Mouse (Mus musculus): ENCODE data around the gene Tap2. TPM values are rescaled to one million over a fixed set of nuclear protein-coding genes. Genes with fewer than 3 reads are reported as not detected.

Tap2 gene
- polyA plus RNA-seq, 1 experiment from 2014 or later = 1.9 TPM

DNA sequence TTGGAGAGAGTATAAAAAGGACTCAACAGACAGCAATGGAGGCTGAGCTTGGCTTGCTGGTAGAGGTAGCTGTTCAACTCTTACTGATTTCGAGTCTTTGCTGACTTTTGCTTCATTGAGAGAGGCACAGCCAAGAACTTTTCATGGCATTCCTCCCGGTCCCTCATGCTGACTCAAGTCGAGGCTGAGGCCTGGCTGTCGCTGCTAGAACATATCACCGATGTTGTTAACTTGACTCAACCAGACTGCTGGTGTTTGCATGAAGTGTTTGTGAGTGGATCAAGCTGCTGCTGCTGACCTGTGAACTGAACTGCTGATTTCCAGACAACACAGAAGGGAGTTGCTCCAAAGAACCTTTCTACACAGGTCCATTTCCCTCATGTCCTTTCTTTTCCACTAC, 33.4 kb downstream of the Tap2 start:
- H3K4me2 ChIP-seq = no peak overlapping the region
- WGBS = 87% methylated on average over 5 of the region's 5 CpGs
- H3K4me1 ChIP-seq = no peaks in the 10 kb centered on the region
- no peak overlapping the region for H3K4me3 ChIP-seq (replicated peaks)
- H3K36me3 ChIP-seq = no peaks in the 10 kb centered on the region
- no peak overlapping the region for H3K9ac ChIP-seq (replicated peaks)
- H3K9me3 ChIP-seq (replicated peaks) = no peaks in the 10 kb centered on the region; the same call in 1 of the 2 replicates
- H3K27me3 ChIP-seq (replicated peaks) = no peaks in the 10 kb centered on the region
- H3K27ac ChIP-seq (replicated peaks) = no peak overlapping the region
- no peak for ATAC-seq (ENCODE audit: low FRiP score)

DNA sequence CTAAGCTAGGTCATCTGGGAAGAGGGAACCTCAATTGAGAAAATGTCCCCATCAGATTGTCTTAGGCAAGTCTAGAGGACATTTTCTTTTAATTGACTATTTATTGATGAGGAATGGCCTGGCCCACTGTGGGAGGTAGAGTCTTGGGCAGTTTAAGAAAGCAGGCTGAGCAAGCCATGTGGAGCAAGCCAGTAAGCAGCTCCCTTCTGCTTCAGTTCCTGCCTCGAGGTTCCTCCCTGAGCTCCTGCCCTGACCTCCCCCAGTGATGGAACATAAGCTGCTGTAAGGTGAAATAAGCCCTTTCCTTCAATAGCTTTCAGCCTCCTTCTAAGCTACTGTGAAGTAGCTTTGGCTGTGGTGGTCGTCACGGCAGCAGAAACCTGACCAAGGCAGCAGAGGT, 34.4 kb downstream of the Tap2 start:
- Histone ChIP-seq H3K27me3 (replicated peaks) (no peaks in the 10 kb centered on the region), H3K27ac (replicated peaks) (no peak overlapping the region), H3K9me3 (replicated peaks) (no peaks in the 10 kb centered on the region; the same call in 1 of the 2 replicates), H3K4me1 (no peaks in the 10 kb centered on the region), H3K4me3 (replicated peaks) (no peak overlapping the region), H3K36me3 (no peaks in the 10 kb centered on the region), H3K4me2 (no peak overlapping the region), H3K9ac (replicated peaks) (no peak overlapping the region)
- 82% methylated on average over 3 of the region's 3 CpGs for WGBS
- no peak for ATAC-seq (ENCODE audit: low FRiP score)

DNA sequence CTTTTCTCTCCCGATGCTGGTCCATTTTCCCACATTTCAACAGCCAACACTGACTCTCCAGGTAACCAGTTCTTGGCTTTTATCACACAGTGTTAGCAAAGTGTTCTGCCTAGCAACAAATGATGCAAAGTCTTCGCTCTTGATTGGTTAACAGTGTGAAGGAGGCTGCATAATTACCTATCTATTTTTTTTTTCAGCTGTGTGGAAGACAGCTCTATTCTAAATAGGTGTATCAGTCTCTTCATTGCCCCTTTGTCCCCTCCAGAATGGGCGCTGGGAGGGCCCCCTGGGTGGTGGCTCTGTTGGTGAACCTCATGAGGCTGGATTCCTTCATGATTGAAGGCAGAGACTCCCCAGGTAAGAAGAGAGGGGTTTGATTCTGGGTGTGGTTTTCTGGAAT, 35.4 kb downstream of the Tap2 start, which contains the start of gene H2-Ob:
H2-Ob (plus strand) TSS at position 198 of the 400 bp plus-strand sequence.
- Histone ChIP-seq H3K9me3 (replicated peaks) (no peaks in the 10 kb centered on the region; the same call in 1 of the 2 replicates), H3K4me3 (replicated peaks) (no peak within 1 kb of the TSS), H3K36me3 (no peaks in the 10 kb centered on the region), H3K27me3 (replicated peaks) (no peaks in the 10 kb centered on the region), H3K4me1 (no peaks in the 10 kb centered on the region), H3K9ac (replicated peaks) (no peak within 1 kb of the TSS), H3K27ac (replicated peaks) (no peak within 1 kb of the TSS), H3K4me2 (no peak within 1 kb of the TSS)
- ATAC-seq (ENCODE audit: low FRiP score) = no peak
- WGBS = 73% methylated on average over 3 of the region's 3 CpGs

DNA sequence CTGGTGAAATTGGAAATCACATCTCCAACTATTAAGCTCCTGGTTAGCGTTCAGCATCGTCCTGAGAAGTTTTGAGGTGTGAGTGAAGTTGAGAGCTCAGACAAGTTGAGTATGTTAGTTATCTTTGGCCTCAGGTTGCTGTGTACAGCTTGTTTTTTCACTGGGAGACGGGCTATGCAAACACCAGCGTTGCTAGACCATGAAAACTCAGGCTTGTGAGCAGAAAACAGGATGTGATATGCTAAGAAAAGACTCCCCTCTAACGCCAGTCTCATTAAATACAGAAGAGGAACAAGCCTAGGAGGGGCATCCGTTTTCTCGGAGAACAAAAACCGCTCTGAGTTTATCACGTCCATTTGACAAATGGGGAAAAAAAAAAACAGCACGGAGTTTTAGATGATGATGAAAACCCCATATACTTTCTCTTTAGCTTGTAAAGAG, 36.3 kb downstream of the Tap2 start:
- Histone ChIP-seq H3K27me3 (replicated peaks) (no peaks in the 10 kb centered on the region), H3K36me3 (no peaks in the 10 kb centered on the region), H3K9me3 (replicated peaks) (no peaks in the 10 kb centered on the region; the same call in 1 of the 2 replicates), H3K4me3 (replicated peaks) (no peak overlapping the region), H3K9ac (replicated peaks) (no peak overlapping the region), H3K27ac (replicated peaks) (no peak overlapping the region), H3K4me1 (no peaks in the 10 kb centered on the region), H3K4me2 (no peak overlapping the region)
- ATAC-seq (ENCODE audit: low FRiP score) = no peak
- WGBS = 69% methylated on average over 10 of the region's 10 CpGs

DNA sequence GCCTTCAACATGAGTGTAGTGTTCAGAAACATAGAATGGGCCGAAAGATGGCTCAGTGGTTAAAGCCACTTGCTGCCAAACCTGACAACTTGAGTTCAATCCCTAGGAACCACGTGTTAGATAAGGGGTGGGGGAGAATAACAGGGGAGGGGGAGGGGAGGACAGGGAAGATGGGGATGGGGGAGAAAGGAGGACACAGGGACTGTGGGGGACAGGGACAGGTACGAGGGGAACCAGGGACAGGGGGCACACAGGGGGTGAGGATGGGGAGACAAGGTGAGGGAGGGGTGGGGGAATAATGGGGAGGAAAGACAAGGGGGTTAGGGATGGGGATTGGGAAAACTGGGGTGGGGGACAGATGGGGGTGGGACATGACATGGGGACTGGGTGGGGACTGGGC, 37.0 kb downstream of the Tap2 start:
- no peaks in the 10 kb centered on the region for H3K4me1 ChIP-seq
- H3K27ac ChIP-seq (replicated peaks) = no peak overlapping the region
- no peaks in the 10 kb centered on the region for H3K27me3 ChIP-seq (replicated peaks)
- no peak overlapping the region for H3K4me3 ChIP-seq (replicated peaks)
- H3K9me3 ChIP-seq (replicated peaks) = no peaks in the 10 kb centered on the region; the same call in 1 of the 2 replicates
- no peak overlapping the region for H3K9ac ChIP-seq (replicated peaks)
- no peak for ATAC-seq (ENCODE audit: low FRiP score)
- 73% methylated on average over 3 of the region's 3 CpGs for WGBS
- no peak overlapping the region for H3K4me2 ChIP-seq
- no peaks in the 10 kb centered on the region for H3K36me3 ChIP-seq

DNA sequence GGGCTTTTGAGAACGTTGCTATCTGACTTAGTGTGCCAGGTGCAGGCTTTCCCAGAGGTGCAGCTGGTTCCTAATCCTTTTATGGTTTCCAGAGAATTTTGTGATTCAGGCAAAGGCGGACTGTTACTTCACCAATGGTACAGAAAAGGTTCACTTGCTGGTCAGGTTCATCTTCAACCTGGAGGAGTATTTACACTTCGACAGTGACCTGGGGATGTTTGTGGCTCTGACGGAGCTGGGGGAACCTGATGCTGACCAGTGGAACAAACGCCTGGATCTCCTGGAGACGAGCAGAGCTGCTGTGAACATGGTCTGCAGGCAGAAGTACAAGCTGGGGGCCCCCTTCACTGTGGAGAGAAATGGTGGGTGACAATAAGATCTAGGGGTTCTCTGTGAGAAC, 37.6 kb downstream of the Tap2 start:
- no peak overlapping the region for H3K27ac ChIP-seq (replicated peaks)
- no peaks in the 10 kb centered on the region for H3K36me3 ChIP-seq
- WGBS = 84% methylated on average over 6 of the region's 6 CpGs
- no peaks in the 10 kb centered on the region; the same call in 1 of the 2 replicates for H3K9me3 ChIP-seq (replicated peaks)
- H3K4me1 ChIP-seq = no peaks in the 10 kb centered on the region
- H3K4me3 ChIP-seq (replicated peaks) = no peak overlapping the region
- ATAC-seq (ENCODE audit: low FRiP score) = no peak
- no peak overlapping the region for H3K9ac ChIP-seq (replicated peaks)
- H3K27me3 ChIP-seq (replicated peaks) = no peaks in the 10 kb centered on the region
- H3K4me2 ChIP-seq = no peak overlapping the region

DNA sequence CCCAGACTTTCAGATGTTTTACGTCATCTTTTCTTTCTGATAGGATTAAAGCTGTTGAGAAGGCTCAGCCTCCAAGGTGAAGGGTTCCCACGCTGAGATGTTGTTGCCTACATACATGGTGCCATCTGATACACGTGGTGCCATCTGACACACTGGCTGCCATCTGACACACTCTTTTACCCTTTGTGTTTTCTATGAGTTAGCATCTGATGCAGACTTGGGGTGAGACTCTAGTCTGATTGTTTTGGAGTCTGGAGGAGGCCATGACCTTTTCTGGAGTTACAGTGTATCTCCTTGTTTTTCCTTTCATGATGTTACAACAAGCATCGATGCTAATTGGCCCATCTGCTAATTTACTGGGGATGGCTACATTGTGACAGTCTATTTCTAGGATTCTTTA, 41.3 kb downstream of the Tap2 start:
- Histone ChIP-seq H3K9ac (replicated peaks) (no peak overlapping the region), H3K36me3 (no peaks in the 10 kb centered on the region), H3K4me3 (replicated peaks) (no peak overlapping the region), H3K27ac (replicated peaks) (no peak overlapping the region), H3K4me2 (no peak overlapping the region), H3K9me3 (replicated peaks) (no peaks in the 10 kb centered on the region; the same call in 1 of the 2 replicates), H3K27me3 (replicated peaks) (no peaks in the 10 kb centered on the region), H3K4me1 (no peaks in the 10 kb centered on the region)
- 80% methylated on average over 4 of the region's 4 CpGs for WGBS
- no peak for ATAC-seq (ENCODE audit: low FRiP score)

DNA sequence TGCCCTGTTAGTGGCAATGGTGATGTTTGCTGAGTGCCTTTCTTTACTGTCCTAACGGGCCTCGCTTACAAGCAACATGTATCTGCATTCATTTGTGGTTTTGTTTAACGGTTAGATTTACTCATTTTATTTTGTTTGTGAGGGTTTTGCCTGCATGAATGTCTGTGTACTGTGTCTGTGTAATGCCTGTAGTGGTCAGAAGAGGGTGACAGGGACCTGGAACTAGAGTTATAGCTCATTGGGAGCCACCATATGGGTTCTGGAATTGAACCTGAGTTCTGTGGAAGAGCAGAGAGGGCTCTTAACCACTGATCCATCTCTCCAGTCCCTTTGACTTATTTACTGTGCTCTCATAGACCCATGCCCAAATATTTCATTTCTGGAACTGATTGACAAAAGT, 43.7 kb downstream of the Tap2 start:
- H3K27me3 ChIP-seq (replicated peaks) = no peaks in the 10 kb centered on the region
- H3K36me3 ChIP-seq = no peaks in the 10 kb centered on the region
- no peak overlapping the region for H3K27ac ChIP-seq (replicated peaks)
- H3K9me3 ChIP-seq (replicated peaks) = no peaks in the 10 kb centered on the region; the same call in 1 of the 2 replicates
- no peak overlapping the region for H3K9ac ChIP-seq (replicated peaks)
- H3K4me1 ChIP-seq = no peaks in the 10 kb centered on the region
- 94% methylated on average over 3 of the region's 3 CpGs for WGBS
- no peak overlapping the region for H3K4me2 ChIP-seq
- H3K4me3 ChIP-seq (replicated peaks) = no peak overlapping the region
- no peak for ATAC-seq (ENCODE audit: low FRiP score)

DNA sequence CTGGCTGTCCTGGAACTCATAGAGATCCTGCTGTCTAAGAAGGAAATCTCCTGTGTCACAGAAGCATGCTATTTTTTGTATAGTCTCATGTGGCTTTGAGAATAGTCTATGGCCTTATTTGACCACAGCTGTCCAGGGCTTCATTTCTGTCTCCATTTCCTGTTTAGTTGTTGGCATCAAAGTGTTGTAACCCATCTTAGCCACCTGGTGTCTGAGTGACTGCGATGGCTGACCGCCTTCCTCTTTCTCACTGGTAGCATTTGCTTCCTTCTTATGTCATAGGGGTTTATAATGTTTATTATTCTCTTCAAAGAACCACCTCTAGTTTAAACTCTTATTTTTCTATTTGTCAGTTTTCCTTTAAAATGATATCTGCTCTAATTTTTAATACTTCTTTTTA, 45.4 kb downstream of the Tap2 start:
- Histone ChIP-seq H3K9ac (replicated peaks) (no peak overlapping the region), H3K4me1 (no peaks in the 10 kb centered on the region), H3K27me3 (replicated peaks) (no peaks in the 10 kb centered on the region), H3K27ac (replicated peaks) (no peak overlapping the region), H3K4me3 (replicated peaks) (no peak overlapping the region), H3K36me3 (no peaks in the 10 kb centered on the region), H3K4me2 (no peak overlapping the region), H3K9me3 (replicated peaks) (no peaks in the 10 kb centered on the region)
- 61% methylated on average over 2 of the region's 2 CpGs for WGBS
- ATAC-seq (ENCODE audit: low FRiP score) = no peak

DNA sequence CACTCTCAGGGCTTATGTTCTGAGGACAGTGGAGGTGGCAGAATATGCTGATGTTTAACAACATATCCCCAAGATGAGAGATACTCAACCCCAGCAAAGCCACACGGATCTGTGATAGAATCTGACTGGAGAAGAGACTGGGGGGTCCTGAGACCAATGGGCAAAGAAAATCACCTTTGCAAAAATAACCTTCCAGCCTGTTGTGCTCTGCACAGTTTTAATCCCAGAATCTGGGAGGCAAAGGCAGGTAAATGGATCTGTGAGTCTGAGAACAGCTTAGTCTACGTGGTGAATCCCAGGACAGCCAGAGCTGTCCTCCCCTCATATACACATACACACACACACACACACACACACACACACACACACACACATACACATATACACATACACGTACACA, 46.0 kb downstream of the Tap2 start:
- H3K4me1 ChIP-seq = no peaks in the 10 kb centered on the region
- no peaks in the 10 kb centered on the region for H3K36me3 ChIP-seq
- ATAC-seq (ENCODE audit: low FRiP score) = no peak
- H3K9ac ChIP-seq (replicated peaks) = no peak overlapping the region
- no peak overlapping the region for H3K27ac ChIP-seq (replicated peaks)
- H3K4me2 ChIP-seq = no peak overlapping the region
- 42% methylated on average over 3 of the region's 3 CpGs for WGBS
- H3K9me3 ChIP-seq (replicated peaks) = no peaks in the 10 kb centered on the region
- no peak overlapping the region for H3K4me3 ChIP-seq (replicated peaks)
- no peaks in the 10 kb centered on the region for H3K27me3 ChIP-seq (replicated peaks)

DNA sequence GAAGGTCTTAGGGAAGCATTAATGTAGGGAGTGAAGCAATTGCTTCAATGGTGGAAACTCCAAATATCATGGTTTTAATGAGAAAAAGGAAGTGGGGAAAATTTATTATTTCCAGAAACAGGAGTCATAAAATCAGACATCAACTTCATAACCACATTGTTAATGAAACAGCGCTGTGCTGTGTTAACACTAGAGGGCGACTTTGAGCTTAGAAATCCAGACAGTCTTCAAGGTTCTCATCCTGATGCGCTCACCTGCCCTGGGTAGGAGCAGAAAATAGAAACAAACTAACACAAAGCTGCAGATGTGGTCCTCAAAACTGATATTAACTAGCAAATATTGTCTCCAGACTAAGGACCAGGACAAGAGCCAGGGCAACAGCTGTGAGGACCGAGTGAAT, 46.6 kb downstream of the Tap2 start:
- ATAC-seq (ENCODE audit: low FRiP score) = no peak
- no peak overlapping the region for H3K4me2 ChIP-seq

DNA sequence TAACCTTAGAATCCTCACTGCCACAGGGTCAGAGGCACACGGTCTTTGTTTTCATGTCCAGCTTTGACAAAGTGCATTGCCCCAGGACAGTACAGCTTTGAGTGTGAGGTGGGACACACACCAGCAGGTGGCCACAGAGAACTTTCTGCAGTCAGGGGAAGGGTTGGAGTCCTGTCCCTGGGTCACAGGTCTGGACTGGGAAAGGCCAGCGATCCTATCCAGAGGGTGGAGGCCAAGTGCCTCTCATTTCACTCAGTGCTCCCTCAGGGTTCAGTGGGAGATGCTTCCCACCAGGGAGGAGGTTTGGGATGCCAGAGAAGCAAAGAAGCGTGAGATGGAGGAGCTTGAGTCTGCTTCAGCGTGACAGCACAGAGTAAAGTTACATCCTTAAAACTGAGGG, 48.3 kb downstream of the Tap2 start:
- Histone ChIP-seq H3K36me3 (no peaks in the 10 kb centered on the region), H3K4me2 (no peak overlapping the region), H3K27me3 (replicated peaks) (no peaks in the 10 kb centered on the region), H3K27ac (replicated peaks) (no peak overlapping the region), H3K9ac (replicated peaks) (no peak overlapping the region), H3K9me3 (replicated peaks) (no peaks in the 10 kb centered on the region), H3K4me1 (no peaks in the 10 kb centered on the region), H3K4me3 (replicated peaks) (no peak overlapping the region)
- 52% methylated on average over 4 of the region's 4 CpGs for WGBS
- ATAC-seq (ENCODE audit: low FRiP score) = no peak

More for the DNA sequence above, 46.6 kb downstream of the Tap2 start:
- H3K4me3 ChIP-seq (replicated peaks) = no peak overlapping the region
- no peak overlapping the region for H3K9ac ChIP-seq (replicated peaks)
- no peaks in the 10 kb centered on the region for H3K27me3 ChIP-seq (replicated peaks)
- H3K4me1 ChIP-seq = no peaks in the 10 kb centered on the region
- H3K36me3 ChIP-seq = no peaks in the 10 kb centered on the region
- 20% methylated on average over 4 of the region's 4 CpGs for WGBS
- H3K27ac ChIP-seq (replicated peaks) = no peak overlapping the region
- H3K9me3 ChIP-seq (replicated peaks) = no peaks in the 10 kb centered on the region

DNA sequence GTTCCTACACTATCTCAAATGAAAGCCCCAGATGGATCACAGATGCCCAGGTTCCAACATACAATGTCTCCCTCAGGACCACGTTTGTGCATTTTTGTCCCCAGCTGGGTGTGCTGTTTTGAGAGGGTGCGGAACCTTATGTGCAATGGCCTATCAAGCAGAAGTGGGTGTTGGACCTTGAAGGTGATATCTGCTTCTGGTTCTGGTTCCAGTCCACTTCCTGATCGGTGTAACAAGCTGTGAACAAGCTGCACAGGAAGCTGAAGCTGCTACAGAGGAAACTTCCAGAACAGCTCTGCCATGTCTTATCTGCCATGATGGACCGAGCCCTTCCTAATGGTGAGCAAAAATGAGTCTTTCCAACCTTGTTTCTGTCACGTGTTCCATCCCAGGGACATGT, 53.2 kb downstream of the Tap2 start:
- ATAC-seq (ENCODE audit: low FRiP score) = no peak

More for the DNA sequence above, 53.2 kb downstream of the Tap2 start:
- Histone ChIP-seq H3K9me3 (replicated peaks) (no peaks in the 10 kb centered on the region), H3K27me3 (replicated peaks) (peaks cover 6% of the 10 kb centered on the region; the same call in 1 of the 2 replicates), H3K4me1 (peaks cover 3% of the 10 kb centered on the region; the same call in 1 of the 2 replicates), H3K9ac (replicated peaks) (no peak overlapping the region), H3K4me2 (no peak overlapping the region), H3K27ac (replicated peaks) (no peak overlapping the region), H3K4me3 (replicated peaks) (no peak overlapping the region), H3K36me3 (no peaks in the 10 kb centered on the region)
- 90% methylated on average over 5 of the region's 5 CpGs for WGBS
